Mouse (Mus musculus) lung, postnatal 0 days (tissue): ENCODE measurements at regions not wholly inside any gene's neighbourhood (a gene's known extent, or its start where the extent isn't known, plus 50 kb on each side); places are given as distances from the start of the nearest gene placed in this dataset.

Experiments
- ATAC-seq: fragments of 200-750 bp; cut with Nextera tagmentation; 2 replicates; pipeline ENCODE4 v1.8.0; 2017; ENCODE audit warnings: moderate library complexity
- DNase-seq: peaks from one replicate; pipeline ENCODE4 v3.0.0-alpha.2; 2016; ENCODE audit warnings: low spot score
- H3K27ac ChIP-seq: fragments of 300-500 bp; sonication (generic); 2 replicates; pipeline ENCODE4 v1.5.1; 2014; ENCODE audit warnings: antibody characterized with exemption, mild to moderate bottlenecking, low read length, mixed read lengths
- H3K27me3 ChIP-seq: fragments of 300-500 bp; sonication (generic); replicated peaks from 2 replicates; pipeline ENCODE4 v1.6.1; 2014; ENCODE audit warnings: low read length, mixed read lengths; ENCODE audit not compliant: insufficient read depth
- H3K36me3 ChIP-seq: fragments of 300-500 bp; sonication (generic); 2 replicates; pipeline ENCODE4 v1.6.1; 2014; ENCODE audit warnings: low read length, mixed read lengths; ENCODE audit not compliant: insufficient read depth
- H3K4me1 ChIP-seq: fragments of 300-500 bp; sonication (generic); 2 replicates; pipeline ENCODE4 v1.6.1; 2014; ENCODE audit warnings: antibody characterized with exemption, low read depth, low read length, mixed read lengths; ENCODE audit not compliant: insufficient read depth
- H3K4me2 ChIP-seq: fragments of 300-500 bp; sonication (generic); replicated peaks from 2 replicates; pipeline ENCODE4 v1.6.1; 2014; ENCODE audit warnings: low read depth, mild to moderate bottlenecking, low read length, moderate library complexity, mixed read lengths
- H3K4me3 ChIP-seq: fragments of 300-500 bp; sonication (generic); 2 replicates; pipeline ENCODE4 v1.5.1; 2014; ENCODE audit warnings: low read depth, low read length
- H3K9ac ChIP-seq: fragments of 300-500 bp; sonication (generic); replicated peaks from 2 replicates; pipeline ENCODE4 v1.6.1; 2014; ENCODE audit warnings: low read depth, mild to moderate bottlenecking
- H3K9me3 ChIP-seq: fragments of 300-500 bp; sonication (generic); 2 replicates; pipeline ENCODE4 v1.6.1; 2016; ENCODE audit warnings: low read length, mixed read lengths
- CTCF ChIP-seq: IDR thresholded peaks from 2 replicates; pipeline ENCODE4 v1.5.1; 2016; ENCODE audit warnings: antibody characterized with exemption, mild to moderate bottlenecking
- EP300 ChIP-seq: IDR thresholded peaks from 2 replicates; pipeline ENCODE4 v1.6.1; 2016; ENCODE audit warnings: antibody characterized with exemption, mild to moderate bottlenecking, control low read depth
- WGBS: fragments of 180-500 bp; shearing (Covaris S2); extraction: QIAGEN DNeasy Blood & Tissue Kit; methylation state at CpG from one replicate; pipeline ENCODE4 v1.1.7; 2014; 5-methylcytosine and 5-hydroxymethylcytosine counted together

- H3K36me3 ChIP-seq, result no peaks in the 10 kb centered on the region
- no peaks in the 10 kb centered on the region for H3K27me3 ChIP-seq
- WGBS, result 91% methylated on average over 13 of the region's 13 CpGs
- no peak for DNase-seq
- TF ChIP-seq CTCF (no peak), EP300 (no peak)
- H3K4me3 ChIP-seq, result no peak overlapping the region
- H3K9me3 ChIP-seq, result no peaks in the 10 kb centered on the region
- H3K4me1 ChIP-seq, result no peaks in the 10 kb centered on the region
- no peak overlapping the region for H3K4me2 ChIP-seq
- no peak overlapping the region for H3K27ac ChIP-seq
- H3K9ac ChIP-seq, result no peak overlapping the region
- ATAC-seq, result no peak
Measured at GRCm38 (mm10) chr9:43463445-43464090, 152.9 kb downstream of the Trim29 start.

- Histone ChIP-seq H3K36me3 (no peaks in the 10 kb centered on the region), H3K27ac (no peak overlapping the region), H3K4me2 (no peak overlapping the region), H3K27me3 (no peaks in the 10 kb centered on the region), H3K4me1 (no peaks in the 10 kb centered on the region), H3K4me3 (no peak overlapping the region), H3K9ac (no peak overlapping the region), H3K9me3 (no peaks in the 10 kb centered on the region)
- 48% methylated on average over 2 of the region's 2 CpGs for WGBS
- DNase-seq (no peak), ATAC-seq (no peak)
- TF ChIP-seq CTCF, result no peak
- no peak for TF ChIP-seq EP300
Measured at GRCm38 (mm10) chr9:43465129-43465528, 154.5 kb downstream of the Trim29 start.

GRCm38 (mm10) chr9:43465731-43466330 is 155.2 kb downstream of the Trim29 start:
- 43% methylated on average over 8 of the region's 8 CpGs for WGBS
- no peak for ATAC-seq

GRCm38 (mm10) chr9:43466883-43467282 is 156.2 kb downstream of the Trim29 start:
- Histone ChIP-seq H3K9me3 (no peaks in the 10 kb centered on the region), H3K27me3 (no peaks in the 10 kb centered on the region), H3K4me2 (no peak overlapping the region), H3K4me3 (no peak overlapping the region), H3K36me3 (no peaks in the 10 kb centered on the region), H3K9ac (no peak overlapping the region), H3K27ac (no peak overlapping the region), H3K4me1 (no peaks in the 10 kb centered on the region)
- no peak for ATAC-seq
- DNase-seq, result no peak
- 32% methylated on average over 3 of the region's 3 CpGs for WGBS
- no peak for TF ChIP-seq CTCF
- TF ChIP-seq EP300, result no peak

More at GRCm38 (mm10) chr9:43465731-43466330, 155.2 kb downstream of the Trim29 start:
- TF ChIP-seq EP300, result no peak
- no peaks in the 10 kb centered on the region for H3K27me3 ChIP-seq
- H3K36me3 ChIP-seq, result no peaks in the 10 kb centered on the region
- H3K4me2 ChIP-seq, result no peak overlapping the region
- no peaks in the 10 kb centered on the region for H3K4me1 ChIP-seq
- H3K9me3 ChIP-seq, result no peaks in the 10 kb centered on the region
- H3K27ac ChIP-seq, result no peak overlapping the region
- no peak overlapping the region for H3K9ac ChIP-seq
- no peak for DNase-seq
- no peak overlapping the region for H3K4me3 ChIP-seq

- H3K4me3 ChIP-seq, result no peak overlapping the region
- H3K4me1 ChIP-seq, result no peaks in the 10 kb centered on the region
- no peak overlapping the region for H3K4me2 ChIP-seq
- no peak for DNase-seq
- 49% methylated on average over 10 of the region's 10 CpGs for WGBS
- H3K9me3 ChIP-seq, result no peaks in the 10 kb centered on the region
- H3K36me3 ChIP-seq, result no peaks in the 10 kb centered on the region
- no peak for TF ChIP-seq EP300
- no peak for TF ChIP-seq CTCF
- ATAC-seq, result no peak
- H3K27me3 ChIP-seq, result no peaks in the 10 kb centered on the region
- no peak overlapping the region for H3K27ac ChIP-seq
- no peak overlapping the region for H3K9ac ChIP-seq
Measured at GRCm38 (mm10) chr9:43469215-43469614, 158.6 kb downstream of the Trim29 start.

- DNase-seq (no peak), ATAC-seq (no peak)
- H3K4me1 ChIP-seq, result no peaks in the 10 kb centered on the region
- H3K9ac ChIP-seq, result no peak overlapping the region
- no peaks in the 10 kb centered on the region for H3K36me3 ChIP-seq
- no peak overlapping the region for H3K4me2 ChIP-seq
- TF ChIP-seq CTCF, result no peak
- TF ChIP-seq EP300, result no peak
- H3K27ac ChIP-seq, result no peak overlapping the region
- H3K27me3 ChIP-seq, result no peaks in the 10 kb centered on the region
- no peak overlapping the region for H3K4me3 ChIP-seq
- no peaks in the 10 kb centered on the region for H3K9me3 ChIP-seq
- WGBS, result 71% methylated on average over 2 of the region's 2 CpGs
Measured at GRCm38 (mm10) chr9:43472231-43472630, 161.6 kb downstream of the Trim29 start.
